In the genomic region with DNA sequence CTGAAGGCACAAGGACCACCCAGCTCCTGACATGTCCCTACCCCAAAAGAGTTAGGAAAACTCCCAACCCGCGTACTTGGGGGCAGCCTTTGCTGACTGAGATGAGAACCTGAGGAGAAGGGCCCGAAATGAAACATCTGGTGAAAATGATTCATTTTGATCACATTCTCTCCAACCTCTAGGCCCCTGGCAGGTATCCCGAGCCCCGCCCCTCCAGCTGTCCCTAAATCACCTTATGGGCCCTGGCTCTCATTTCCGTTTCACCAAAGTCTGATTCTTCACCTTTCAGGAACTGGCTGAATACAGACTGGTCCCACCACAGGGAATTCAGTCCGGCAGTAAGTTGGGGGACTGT, we compare ENCODE assay signal across 9 mouse cellular contexts. TPM values are rescaled to one million over a fixed set of nuclear protein-coding genes. Genes with fewer than 3 reads are reported as not detected.
DNase-seq lines count a peak whose midpoint lies in the region; ATAC-seq and TF ChIP-seq lines count a peak whose summit lies in the region.
"Had no signal": no experiment of that assay in that cellular context is flagged by ENCODE, and none has a peak within 500 bp of the region (broad histone marks: within the 10 kb centered on the region; RNA-seq: fewer than 3 reads in every experiment).

No protein-coding gene starts in this region.

- DNase-seq in heart, adult 11 months, result no peak
- peak; percentile 9 for DNase-seq in Muller cell, postnatal 12 days (ENCODE audit: inconsistent ontology term)
- DNase-seq in liver, postnatal 0 days, result no peak
- no peak for DNase-seq in right cerebral cortex, postnatal 25 days
- no peak for DNase-seq in cerebellum, adult 11-12 months
- DNase-seq in layer of hippocampus, adult 9-11 months, result no peak

- peaks cover 9% of the 10 kb centered on the region for H3K4me1 ChIP-seq in heart, embryonic 15.5 days (replicated peaks)
- H3K4me1 ChIP-seq in forebrain, embryonic 16.5 days (replicated peaks; ENCODE audit: control insufficient read depth, insufficient read depth, low read length), result peaks cover 13% of the 10 kb centered on the region
- H3K4me1 ChIP-seq in liver, postnatal 0 days (ENCODE audit: insufficient read depth), result peaks cover 12% of the 10 kb centered on the region

- 26% methylated on average over 7 of the region's 7 CpGs for WGBS in heart, embryonic 15.5 days
- WGBS in forebrain, embryonic 16.5 days, result 22% methylated on average over 7 of the region's 7 CpGs
- 45% methylated on average over 7 of the region's 7 CpGs for WGBS in liver, postnatal 0 days (ENCODE audit: insufficient replicate concordance)

- H3K36me3 ChIP-seq in heart, embryonic 15.5 days, result no peaks in the 10 kb centered on the region
- H3K36me3 ChIP-seq in forebrain, embryonic 16.5 days (ENCODE audit: control insufficient read depth, insufficient read depth), result no peaks in the 10 kb centered on the region
- H3K36me3 ChIP-seq in liver, postnatal 0 days (replicated peaks; ENCODE audit: insufficient read depth, low read length), result no peaks in the 10 kb centered on the region

- H3K27me3 ChIP-seq in heart, embryonic 15.5 days, result peaks cover 9% of the 10 kb centered on the region; the same call in 1 of the 2 replicates
- H3K27me3 ChIP-seq in forebrain, embryonic 16.5 days (replicated peaks; ENCODE audit: control insufficient read depth, insufficient read depth, low read length), result no peaks in the 10 kb centered on the region
- H3K27me3 ChIP-seq in liver, postnatal 0 days (ENCODE audit: insufficient read depth, low read length), result no peaks in the 10 kb centered on the region
- H3K27me3 ChIP-seq: Patski had no signal

- no peak overlapping the region for H3K27ac ChIP-seq in heart, embryonic 15.5 days
- H3K27ac ChIP-seq in forebrain, embryonic 16.5 days (ENCODE audit: low read length), result no peak overlapping the region
- H3K27ac ChIP-seq in liver, postnatal 0 days (ENCODE audit: low read depth), result no peak overlapping the region

- H3K4me3 ChIP-seq in heart, embryonic 15.5 days, result peak overlapping the region; percentile 45
- H3K4me3 ChIP-seq in forebrain, embryonic 16.5 days (replicated peaks; ENCODE audit: low read length), result peak overlapping the region; percentile 39
- peak overlapping the region; percentile 44 for H3K4me3 ChIP-seq in liver, postnatal 0 days (ENCODE audit: low read depth, low read length)

- no peaks in the 10 kb centered on the region for H3K9me3 ChIP-seq in heart, embryonic 15.5 days (replicated peaks)
- no peaks in the 10 kb centered on the region for H3K9me3 ChIP-seq in forebrain, embryonic 16.5 days (ENCODE audit: control insufficient read depth, low read length)
- H3K9me3 ChIP-seq in liver, postnatal 0 days (ENCODE audit: low read length), result no peaks in the 10 kb centered on the region

- no peak for TF ChIP-seq EP300 in liver, postnatal 0 days (IDR thresholded peaks at IDR 0.05; ENCODE audit: low read depth)

- H3K9ac ChIP-seq in heart, embryonic 15.5 days, result peak overlapping the region; percentile 32; the same call in 1 of the 2 replicates
- peak overlapping the region; percentile 55; the same call in 1 of the 2 replicates for H3K9ac ChIP-seq in forebrain, embryonic 16.5 days (replicated peaks; ENCODE audit: low read depth, low read length)
- H3K9ac ChIP-seq in liver, postnatal 0 days (replicated peaks), result peak overlapping the region; percentile 38; the same call in 1 of the 2 replicates

- TF ChIP-seq CTCF in liver, postnatal 0 days (IDR thresholded peaks at IDR 0.05; ENCODE audit: low read depth), result no peak

- H3K4me2 ChIP-seq in heart, embryonic 15.5 days, result peak overlapping the region; percentile 77
- H3K4me2 ChIP-seq in forebrain, embryonic 16.5 days (ENCODE audit: low read length), result peak overlapping the region; percentile 67
- H3K4me2 ChIP-seq in liver, postnatal 0 days (ENCODE audit: low read depth, low read length), result peak overlapping the region; percentile 81

- no peak for ATAC-seq in heart, embryonic 15.5 days (replicated peaks; ENCODE audit: insufficient number of reproducible peaks, insufficient read depth, low FRiP score, low read depth)
- ATAC-seq in forebrain, embryonic 16.5 days, result no peak
- peak; percentile 30; the same call in 1 of the 2 replicates for ATAC-seq in liver, postnatal 0 days
- ATAC-seq: Patski had no signal

RNA-seq across cellular contexts. Expression of a gene that starts 25.8 kb away (rescaled TPM):
- 0.14 and 0.80 TPM in 2 replicates for polyA plus RNA-seq in heart, embryonic 15.5 days (2015; fragmentation: Nextera tagmentation; extraction: Ambion mirVana)
- not detected in 2 replicates for polyA plus RNA-seq in forebrain, embryonic 16.5 days (2015; fragmentation: Nextera tagmentation; extraction: Ambion mirVana)
- polyA plus RNA-seq in liver, postnatal 0 days (2015; fragmentation: Nextera tagmentation; extraction: Ambion mirVana), result 1.8 and 1.9 TPM in 2 replicates

RNA-seq across cellular contexts. Expression of a gene that starts 31.0 kb away (rescaled TPM):
- 53.2 and 57.5 TPM in 2 replicates for polyA plus RNA-seq in heart, embryonic 15.5 days (2015; fragmentation: Nextera tagmentation; extraction: Ambion mirVana)
- 112 and 117 TPM in 2 replicates for polyA plus RNA-seq in forebrain, embryonic 16.5 days (2015; fragmentation: Nextera tagmentation; extraction: Ambion mirVana)
- 28.1 and 28.6 TPM in 2 replicates for polyA plus RNA-seq in liver, postnatal 0 days (2015; fragmentation: Nextera tagmentation; extraction: Ambion mirVana)
